ENCODE assay signal across 14 mouse cellular contexts in the genomic region with DNA sequence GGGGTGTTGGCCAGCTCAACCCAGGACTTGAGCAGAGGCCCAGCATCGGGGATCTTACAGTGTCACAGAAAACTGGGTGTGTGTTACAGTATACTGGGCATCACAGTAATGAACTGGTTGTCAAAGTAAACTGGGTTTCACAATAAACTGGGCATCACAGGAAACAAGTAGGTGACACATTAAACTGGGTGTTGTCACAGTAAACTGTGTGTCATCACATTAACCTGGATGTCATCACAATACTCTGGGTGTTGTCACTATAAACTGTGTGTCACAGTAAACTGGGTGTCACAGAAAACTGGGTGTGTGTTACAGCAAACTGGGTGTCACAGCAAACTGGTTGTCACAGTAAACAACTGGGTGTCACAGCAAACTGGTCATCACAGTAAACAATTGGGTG. TPM values are rescaled to one million over a fixed set of nuclear protein-coding genes. Genes with fewer than 3 reads are reported as not detected.
"Had no signal": no experiment of that assay in that cellular context is flagged by ENCODE, and none has a peak within 500 bp of the region (broad histone marks: within the 10 kb centered on the region; RNA-seq: fewer than 3 reads in every experiment).

No protein-coding gene starts in this region.

- DNase-seq: lung, adult 18-20 months; lung, embryonic 14.5 days; lung, postnatal 10 days; lung, postnatal 4 days; retina, postnatal 1 day; right cerebral cortex, adult 18-20 months; spleen, adult 18-20 months; thymus, adult 2 months; thymus, postnatal 25 days; thymus, postnatal 4 days had no signal

- ATAC-seq: liver, embryonic 12.5 days; midbrain, embryonic 13.5 days; midbrain, embryonic 15.5 days had no signal

RNA-seq across cellular contexts. Expression of gene Trem1, which starts 17.1 kb away (rescaled TPM):
- total RNA-seq: midbrain, postnatal 0 days had no signal

RNA-seq across cellular contexts. Expression of gene Trem3, which starts 32.1 kb away (rescaled TPM):
- total RNA-seq: midbrain, postnatal 0 days had no signal

RNA-seq across cellular contexts. Expression of gene A530064D06Rik, which starts 48.4 kb away (rescaled TPM):
- total RNA-seq: midbrain, postnatal 0 days had no signal
